Mouse (Mus musculus) heart, adult 8-10 months (tissue): ENCODE results near the gene Pde6b. TPM values are rescaled to one million over a fixed set of nuclear protein-coding genes. Genes with fewer than 3 reads are reported as not detected.

Experiments
- DNase-seq: peaks from one replicate; pipeline ENCODE4 v3.0.0; 2022; ENCODE audit warnings: low spot score
- total RNA-seq, 4 experiments: library from RNA; stranded (reverse); gene quantifications; 2 replicates each; pipeline ENCODE4 v1.2.4; 2022

Pde6b gene
- not detected for total RNA-seq

GRCm38 (mm10) chr5:108388201-108388600 is at the start of gene Pde6b:
TSS of gene Pde6b (plus strand) at chr5:108388391.
- DNase-seq = no peak

GRCm38 (mm10) chr5:108343680-108344170 is 44.5 kb upstream of the Pde6b start:
- no peak for DNase-seq

- DNase-seq = no peak
These were observed 42.7 kb upstream of the Pde6b start for GRCm38 (mm10) chr5:108345313-108346071.

GRCm38 (mm10) chr5:108347843-108348242 is 40.3 kb upstream of the Pde6b start:
- no peak for DNase-seq

- DNase-seq = no peak
These were observed 38.6 kb upstream of the Pde6b start for GRCm38 (mm10) chr5:108349511-108350148.

GRCm38 (mm10) chr5:108354056-108354455 is 34.1 kb upstream of the Pde6b start:
- no peak for DNase-seq

GRCm38 (mm10) chr5:108357862-108358261 is 30.3 kb upstream of the Pde6b start:
- DNase-seq = no peak

GRCm38 (mm10) chr5:108359491-108359890 is 28.7 kb upstream of the Pde6b start:
- no peak for DNase-seq

- no peak for DNase-seq
These were observed 28.0 kb upstream of the Pde6b start for GRCm38 (mm10) chr5:108360211-108360610.

GRCm38 (mm10) chr5:108362330-108362729 is 25.9 kb upstream of the Pde6b start:
- DNase-seq = no peak

GRCm38 (mm10) chr5:108366328-108366983 is 21.7 kb upstream of the Pde6b start:
- no peak for DNase-seq

GRCm38 (mm10) chr5:108366984-108367841 is 21.0 kb upstream of the Pde6b start:
- DNase-seq = peak; percentile 26

- no peak for DNase-seq
These were observed 20.3 kb upstream of the Pde6b start, which contains the start of gene Gm42517 for GRCm38 (mm10) chr5:108367871-108368332. TSS of gene Gm42517 (minus strand) at chr5:108367922.

GRCm38 (mm10) chr5:108368446-108368845 is 19.7 kb upstream of the Pde6b start:
- DNase-seq = no peak

GRCm38 (mm10) chr5:108368851-108369621 is 19.2 kb upstream of the Pde6b start:
- peak; percentile 13 for DNase-seq

- no peak for DNase-seq
These were observed 18.2 kb upstream of the Pde6b start for GRCm38 (mm10) chr5:108369964-108370363.

- DNase-seq = no peak
These were observed 14.1 kb upstream of the Pde6b start for GRCm38 (mm10) chr5:108374079-108374478.

- no peak for DNase-seq
These were observed 12.1 kb upstream of the Pde6b start for GRCm38 (mm10) chr5:108376059-108376458.

GRCm38 (mm10) chr5:108378346-108378745 is 9.8 kb upstream of the Pde6b start:
- no peak for DNase-seq

- DNase-seq = no peak
These were observed 2.6 kb upstream of the Pde6b start for GRCm38 (mm10) chr5:108385632-108386031.

- DNase-seq = no peak
These were observed 1.7 kb upstream of the Pde6b start for GRCm38 (mm10) chr5:108386449-108386848.
